Mouse (Mus musculus) testis, postnatal 10 days (tissue): ENCODE data around the gene Cald1.

ENCODE experiments used
- DNase-seq: peaks from one replicate; pipeline ENCODE4 v3.0.0; 2021; ENCODE audit warnings: low spot score

Gene Cald1

DNA sequence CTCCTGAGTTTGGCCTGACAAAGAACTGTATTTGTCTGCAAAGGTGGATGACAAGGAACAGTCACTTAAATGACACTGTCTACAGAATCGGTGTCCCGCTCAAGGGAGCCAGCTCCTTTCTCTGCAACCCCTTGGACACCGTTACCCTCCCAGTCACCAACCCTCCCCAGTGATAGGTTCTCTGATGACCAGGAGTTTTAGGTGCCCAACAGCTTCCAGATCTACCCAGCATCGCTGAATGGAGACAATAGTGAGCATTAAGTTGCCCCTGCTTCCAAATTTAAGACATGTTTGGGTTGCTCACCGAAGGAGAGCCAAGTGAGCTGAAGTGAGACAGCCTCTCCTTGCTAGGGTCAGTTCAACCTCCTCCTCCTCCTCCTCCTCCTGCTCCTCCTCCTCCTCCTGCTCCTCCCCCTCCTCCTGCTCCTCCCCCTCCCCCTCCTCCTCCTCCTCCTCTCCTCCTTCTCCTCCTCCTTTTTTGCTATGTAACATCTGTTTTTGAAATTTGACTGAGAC, 70.5 kb downstream of the Cald1 start:
- no peak for DNase-seq

DNA sequence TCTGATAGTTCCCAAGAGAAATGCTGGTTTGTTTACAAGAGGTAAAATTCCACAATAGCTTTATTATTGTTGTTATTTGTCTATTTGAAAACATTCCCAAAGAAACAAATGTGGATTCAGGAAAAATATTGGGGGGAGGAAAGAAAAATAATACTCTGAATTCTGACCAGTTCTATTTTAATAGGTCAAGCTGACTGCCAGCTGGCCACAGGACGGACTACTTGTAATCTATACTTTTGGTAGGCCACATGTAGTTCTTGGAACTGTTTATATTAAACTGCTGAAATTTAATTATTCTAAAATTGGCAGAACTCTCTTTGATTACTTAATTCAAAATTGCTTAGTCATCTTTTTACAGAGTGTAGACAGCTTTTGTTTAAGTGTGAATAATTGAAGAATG, 73.1 kb downstream of the Cald1 start:
- DNase-seq = no peak

DNA sequence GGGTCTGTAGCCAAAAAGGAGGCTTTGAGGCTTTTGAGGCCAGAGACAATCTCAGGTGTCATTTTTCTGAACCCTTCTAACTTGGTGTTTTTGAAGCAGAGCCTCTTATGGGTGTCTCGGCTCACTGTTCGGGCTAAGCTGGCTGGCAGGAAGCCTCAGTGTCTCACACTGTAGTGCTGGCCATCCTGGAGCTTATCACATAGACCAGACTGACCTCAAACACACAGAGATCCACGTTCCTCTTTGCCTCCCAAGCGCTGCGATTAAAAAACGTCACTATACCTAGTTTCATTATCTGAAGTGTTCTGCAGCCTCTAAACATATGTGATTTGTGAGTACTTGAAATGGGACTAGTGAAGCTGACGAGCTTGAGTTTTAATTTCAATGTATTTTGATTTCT, 76.1 kb downstream of the Cald1 start:
- no peak for DNase-seq

DNA sequence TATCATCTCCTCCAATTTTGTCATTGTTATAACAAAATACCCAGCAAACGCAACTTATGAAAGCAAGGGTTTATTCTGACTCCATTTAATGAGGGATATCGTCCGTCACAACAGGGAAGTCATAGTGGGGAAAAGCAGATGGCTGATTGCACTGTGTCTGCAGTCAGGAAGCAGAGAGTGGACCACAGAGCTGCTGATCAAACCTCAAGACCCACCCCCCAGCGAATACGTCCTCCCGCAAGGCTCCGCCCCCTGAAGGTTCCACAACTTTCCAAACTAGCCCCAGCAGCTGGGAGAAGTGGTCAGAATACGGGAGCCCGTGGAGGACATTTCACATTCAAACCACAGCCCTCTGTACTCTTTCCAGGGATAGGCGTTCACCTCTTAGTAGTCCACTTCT, 76.6 kb downstream of the Cald1 start:
- no peak for DNase-seq

DNA sequence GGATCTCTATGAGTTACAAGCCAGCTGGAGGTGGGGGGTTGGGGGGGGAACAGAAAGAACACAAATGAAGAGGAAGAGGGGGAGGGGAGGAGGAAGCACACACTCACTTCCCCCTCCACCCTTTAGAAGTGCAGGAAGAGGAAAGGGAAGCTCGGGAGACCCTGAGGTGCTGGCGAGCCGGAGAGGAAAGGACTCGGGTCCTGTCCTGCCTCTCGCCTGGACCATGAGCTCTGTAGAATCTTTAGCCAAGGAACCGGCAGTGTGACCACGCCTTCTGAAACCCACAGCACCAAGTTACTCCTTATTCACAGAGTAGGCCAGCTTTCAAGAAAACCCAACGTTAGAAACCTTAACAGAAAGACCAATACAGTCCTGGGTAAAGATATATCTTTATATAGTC, 83.8 kb downstream of the Cald1 start:
- DNase-seq = no peak

DNA sequence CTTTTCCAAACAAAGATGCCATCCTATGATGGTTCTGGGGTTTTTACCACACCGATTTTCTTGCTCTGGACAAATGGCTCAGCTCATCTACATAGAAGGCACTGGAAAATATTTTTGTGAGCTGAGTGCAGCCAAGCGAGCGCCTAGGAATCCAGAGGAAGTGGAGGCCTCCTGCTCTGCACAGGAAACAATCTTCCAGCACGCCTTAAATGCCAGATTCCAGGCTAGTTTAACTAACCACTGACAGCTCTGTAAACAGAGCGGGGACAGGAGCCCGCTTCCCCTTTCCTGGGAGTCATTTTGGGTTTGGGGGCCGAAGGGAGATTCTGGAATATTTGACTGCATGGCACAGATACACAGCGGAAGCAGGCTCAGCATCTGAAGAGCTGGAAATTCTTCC, 86.6 kb downstream of the Cald1 start:
- no peak for DNase-seq

DNA sequence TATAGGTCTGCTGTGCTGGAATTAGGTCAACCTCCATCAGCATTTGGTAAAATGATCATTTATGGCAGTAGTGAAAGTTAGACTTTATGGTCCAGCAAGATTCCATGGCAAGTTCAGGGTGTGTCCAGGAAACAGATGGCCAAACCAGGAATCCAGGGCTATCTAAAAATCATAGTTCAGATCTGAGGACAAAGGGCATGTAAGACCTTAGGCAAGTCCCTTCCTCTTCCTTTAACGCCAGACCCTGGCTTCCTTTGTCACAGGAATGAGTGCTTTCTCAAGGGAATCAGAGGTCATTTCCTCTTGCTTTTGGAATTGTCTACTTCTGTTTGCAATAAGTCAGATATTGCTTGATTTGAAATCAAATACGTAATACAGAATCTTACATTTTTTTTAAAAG, 90.7 kb downstream of the Cald1 start:
- no peak for DNase-seq

DNA sequence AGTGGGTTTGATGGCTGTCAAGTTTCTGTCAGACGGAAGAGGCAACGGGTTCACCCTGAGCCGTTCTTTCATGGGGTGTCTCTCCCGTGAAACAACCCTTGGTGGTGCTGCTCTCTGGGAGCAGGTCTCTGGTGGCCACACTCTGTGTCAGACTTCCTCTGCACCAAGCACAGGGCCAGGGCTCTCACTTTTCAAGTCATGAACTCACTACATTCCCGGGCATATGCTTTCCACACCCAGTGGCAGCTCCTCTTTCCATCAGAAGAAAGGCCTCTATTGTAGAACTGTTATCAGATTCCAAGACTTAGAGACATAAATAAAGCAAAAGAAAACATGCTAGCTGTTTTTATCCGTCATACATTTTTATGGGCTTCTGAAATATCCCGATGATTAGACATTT, 93.1 kb downstream of the Cald1 start:
- DNase-seq = no peak

DNA sequence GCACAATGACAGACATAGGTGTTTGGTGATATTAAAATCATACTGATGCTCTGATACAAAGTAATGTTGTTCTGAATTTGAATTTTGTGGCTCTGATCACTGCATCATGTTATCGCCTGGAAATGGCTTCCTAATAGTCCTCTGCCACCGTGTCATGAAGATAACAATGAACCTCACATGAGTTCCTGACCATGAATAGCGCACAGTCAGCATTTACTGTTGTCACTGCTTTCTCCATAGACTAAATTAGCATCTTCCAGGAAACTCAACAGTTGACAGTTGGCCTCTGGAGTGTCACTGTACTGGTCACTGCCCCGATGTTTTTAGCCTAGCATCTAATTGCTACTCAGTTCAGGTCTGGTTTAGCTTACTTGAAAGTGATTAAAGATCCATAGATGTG, 95.8 kb downstream of the Cald1 start:
- no peak for DNase-seq

DNA sequence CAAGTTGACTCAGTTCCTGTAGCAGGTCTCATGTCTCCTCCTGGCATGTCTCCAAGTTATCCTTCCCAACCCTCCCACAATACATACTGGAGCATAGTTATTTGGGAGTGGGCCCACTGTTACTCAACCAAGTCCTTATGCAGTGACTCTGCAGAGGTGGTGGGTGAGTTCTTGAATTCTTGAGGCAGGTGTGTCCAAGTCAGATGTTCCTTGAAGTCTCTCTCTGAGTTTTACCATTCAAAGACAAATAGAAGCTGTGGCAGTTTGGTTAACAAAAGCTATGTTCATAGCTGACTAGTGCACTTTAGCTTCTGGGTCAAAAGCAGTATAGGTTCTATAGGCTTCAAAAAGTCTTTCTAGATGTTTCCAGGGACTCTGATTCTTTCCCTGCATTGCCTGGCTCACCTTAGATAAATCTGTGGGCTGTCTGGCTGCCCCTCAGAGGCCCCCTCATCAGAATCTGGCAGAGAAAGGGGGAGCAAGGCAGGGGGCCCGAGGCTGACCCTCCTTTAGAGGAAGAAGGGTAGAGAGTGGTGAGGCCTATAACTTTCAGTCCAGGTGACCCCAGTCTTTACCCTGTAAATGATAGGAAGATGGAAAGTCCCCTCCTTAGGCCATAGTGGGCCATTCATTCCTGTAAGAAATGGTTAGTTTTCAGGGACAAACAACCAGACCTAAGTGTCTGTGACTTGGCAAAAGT, 105.3 kb downstream of the Cald1 start:
- no peak for DNase-seq

DNA sequence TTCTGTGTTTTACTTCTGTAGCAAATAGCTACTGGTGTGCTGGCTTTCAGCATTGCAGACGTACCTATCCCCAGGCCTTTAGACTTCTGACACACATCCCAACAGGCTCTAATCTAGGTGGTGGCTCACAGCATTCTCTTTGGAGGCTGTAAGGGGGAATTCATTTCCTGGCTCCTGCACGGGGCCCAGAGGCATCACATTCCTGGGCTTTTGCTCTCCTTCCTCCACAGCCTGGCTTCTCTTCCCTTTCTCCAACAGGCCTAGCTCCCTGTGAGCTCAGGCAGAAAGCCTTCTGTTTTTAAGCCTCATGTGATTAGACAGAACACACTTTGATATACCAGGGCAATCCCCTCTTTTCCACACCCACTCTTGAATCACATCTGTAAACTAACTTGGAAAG, 109.2 kb downstream of the Cald1 start:
- no peak for DNase-seq

DNA sequence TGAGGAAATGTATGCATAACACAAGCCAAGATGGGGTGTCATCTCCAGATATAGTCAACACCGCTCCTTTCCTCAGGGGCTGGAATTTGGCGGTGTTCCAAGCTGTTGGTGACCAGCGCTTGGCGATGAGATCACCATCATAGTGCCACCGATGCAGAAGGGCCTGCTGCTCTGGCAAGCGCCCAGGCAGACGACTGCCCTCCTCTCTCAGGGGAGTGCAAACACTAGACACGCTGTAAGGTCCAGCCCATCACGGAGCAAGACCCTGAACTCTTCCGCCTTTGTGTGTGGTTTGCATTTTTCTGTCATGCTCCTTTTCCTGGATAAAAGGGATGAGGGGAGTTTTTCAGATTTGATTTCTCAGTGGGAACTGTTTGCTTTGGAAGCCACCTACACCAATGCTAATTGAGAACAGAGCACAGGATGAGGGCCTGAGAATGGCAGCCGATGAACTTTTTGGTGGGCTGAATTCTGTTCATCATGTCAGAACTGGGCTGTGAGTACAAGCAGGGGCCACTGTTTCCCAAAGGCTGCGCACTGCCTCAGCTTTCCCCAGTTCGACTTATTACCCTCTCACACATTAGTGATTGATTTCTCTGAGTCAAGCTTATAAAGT, 110.5 kb downstream of the Cald1 start:
- peak; percentile 69 for DNase-seq

DNA sequence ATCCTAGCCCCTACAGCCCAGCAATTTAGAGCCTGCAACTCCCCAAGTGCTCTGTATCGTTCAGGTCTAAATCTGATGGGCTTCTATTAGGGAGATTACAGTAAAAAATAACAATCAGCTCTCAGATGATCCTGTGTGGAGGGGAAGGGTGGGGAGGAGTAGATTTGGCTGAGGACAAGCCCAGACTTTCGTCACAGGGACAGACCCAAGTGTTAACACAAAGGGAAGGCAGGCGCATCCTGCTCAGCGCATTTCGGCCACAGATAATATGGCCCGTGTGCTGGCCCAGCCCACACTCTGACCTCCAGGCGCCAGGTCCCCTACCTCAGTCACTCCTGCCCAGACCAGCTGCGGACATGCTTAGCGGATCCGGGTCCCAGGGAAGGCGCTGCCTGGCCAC, 111.0 kb downstream of the Cald1 start:
- DNase-seq = peak; percentile 50

DNA sequence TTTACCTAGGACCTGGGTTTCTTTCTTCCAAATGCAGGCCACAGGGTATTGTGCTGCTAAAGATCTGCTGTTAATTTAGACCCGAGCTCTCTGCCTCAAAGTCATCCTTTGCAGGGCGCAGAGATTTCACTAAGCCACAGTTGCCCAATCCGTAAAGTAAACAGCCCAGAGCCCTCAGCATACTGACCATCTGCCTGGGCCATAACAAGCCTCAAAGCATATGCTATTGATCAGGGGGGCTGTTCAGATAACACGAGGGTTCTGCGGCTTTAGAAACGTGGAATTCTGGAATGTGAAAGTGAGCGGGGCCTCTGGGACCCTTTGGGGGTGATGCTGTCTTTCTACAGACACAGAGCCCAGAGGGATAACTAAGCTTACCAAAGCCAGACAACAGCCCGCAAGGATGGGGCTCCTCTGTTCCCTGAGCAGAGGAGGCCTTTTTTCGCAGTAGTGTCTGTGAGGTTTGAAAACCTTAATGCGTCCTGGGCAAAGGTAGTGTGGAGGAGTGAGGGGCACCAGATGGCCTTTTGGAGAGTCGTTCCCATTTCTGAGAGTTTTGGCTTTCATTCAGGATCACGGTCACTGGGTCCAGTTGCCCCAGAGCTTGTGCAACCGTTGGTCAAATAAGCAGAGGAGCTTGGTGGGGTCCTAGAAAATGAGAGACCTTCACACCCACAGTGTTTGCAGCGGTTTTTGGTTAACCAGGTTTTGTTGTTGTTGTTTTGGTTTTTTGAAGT, 111.8 kb downstream of the Cald1 start:
- no peak for DNase-seq

DNA sequence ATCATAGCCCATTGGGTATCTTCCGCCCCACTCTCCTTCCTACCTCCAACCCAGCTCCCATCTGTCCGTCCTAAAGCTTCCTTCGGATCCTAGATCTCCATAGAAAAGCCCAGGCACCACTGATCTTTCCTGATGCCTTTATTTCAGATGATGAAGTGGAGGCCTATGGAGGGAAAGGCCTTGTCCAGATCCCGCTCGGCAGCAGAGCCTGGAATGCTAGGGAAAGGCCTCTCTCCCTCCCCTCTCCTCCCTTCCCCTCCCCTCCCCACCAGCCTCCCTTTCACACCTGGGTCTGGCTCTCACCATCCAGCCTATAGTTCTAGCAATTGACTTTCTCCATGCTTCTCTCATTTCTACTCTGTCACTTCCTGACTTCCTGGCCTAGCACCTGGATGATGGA, 112.5 kb downstream of the Cald1 start:
- no peak for DNase-seq

DNA sequence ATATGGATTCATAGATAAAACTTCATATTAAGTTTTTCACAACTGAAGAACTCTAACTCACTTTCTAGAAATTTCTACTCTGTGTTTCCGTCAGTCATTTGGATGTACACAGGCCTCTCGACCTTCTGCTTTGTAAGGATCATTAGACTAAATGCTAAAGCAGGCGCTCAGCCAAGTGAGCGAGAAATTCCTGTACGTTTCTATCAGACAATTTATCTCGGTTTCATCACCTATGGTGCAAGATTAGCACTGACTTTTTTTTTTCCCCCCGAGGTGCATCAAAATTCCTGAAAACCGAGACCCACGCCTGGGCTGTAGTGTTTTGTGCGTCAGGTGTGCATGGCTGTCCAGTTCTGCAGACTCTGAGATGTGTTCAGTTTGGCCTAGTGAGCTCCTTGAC, 113.3 kb downstream of the Cald1 start:
- no peak for DNase-seq

DNA sequence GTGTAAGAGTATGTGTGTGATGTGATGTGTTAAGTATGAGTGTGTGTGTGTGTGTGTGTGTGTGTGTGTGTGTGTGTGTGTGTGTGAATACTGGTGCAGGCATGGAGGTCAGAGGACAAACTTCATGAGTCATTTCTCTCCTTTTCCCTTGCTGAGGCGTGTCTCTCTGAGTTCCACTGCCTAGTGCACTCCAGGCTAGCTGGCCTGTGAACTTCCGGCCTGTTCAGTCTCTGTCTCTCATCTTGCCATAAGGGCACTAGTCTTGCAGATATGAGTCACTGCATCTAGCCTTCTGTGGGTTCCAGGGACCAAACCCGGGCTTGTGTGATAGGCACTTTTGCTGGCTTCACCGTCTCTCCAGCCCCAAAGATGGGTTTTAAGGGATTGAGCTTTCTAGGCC, 114.9 kb downstream of the Cald1 start:
- DNase-seq = no peak

DNA sequence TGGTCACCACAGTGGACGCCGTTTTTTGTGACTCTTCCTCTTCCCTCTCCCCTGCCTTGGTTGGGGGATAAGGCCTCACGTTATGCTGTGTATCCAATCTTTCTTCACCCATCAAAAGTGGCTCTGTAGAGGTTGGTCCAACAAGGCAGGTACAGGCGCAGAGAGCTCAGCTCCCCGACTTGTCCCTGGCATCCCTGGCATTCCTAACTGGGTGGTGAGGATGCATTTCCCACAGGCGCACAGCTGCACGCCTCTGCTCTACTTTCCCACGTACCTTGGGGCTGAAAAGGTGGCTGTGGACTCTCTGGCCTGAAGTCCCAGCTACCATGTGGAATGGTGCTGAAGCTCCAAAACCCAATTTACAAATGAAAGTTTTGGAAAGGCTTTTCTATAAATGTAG, 115.5 kb downstream of the Cald1 start:
- no peak for DNase-seq

DNA sequence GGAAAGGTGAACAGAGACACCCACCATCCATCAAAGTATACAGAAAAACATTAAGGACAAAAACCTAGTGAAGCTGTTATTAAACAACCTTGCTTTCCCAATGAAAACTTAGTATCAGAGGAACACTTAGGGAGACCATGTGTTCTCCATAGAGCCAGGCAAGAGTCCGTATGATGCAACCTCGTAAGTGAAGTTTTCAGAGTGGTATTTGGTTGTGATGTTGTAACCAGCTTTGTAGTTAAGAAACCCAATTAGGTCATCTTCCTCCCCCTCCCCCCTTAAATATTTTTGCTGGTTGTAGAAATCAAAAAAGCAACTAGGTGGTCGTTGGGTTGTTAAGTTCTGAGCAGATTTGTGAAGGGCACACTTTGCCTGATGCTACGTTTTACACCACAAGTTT, 116.3 kb downstream of the Cald1 start:
- DNase-seq = no peak

DNA sequence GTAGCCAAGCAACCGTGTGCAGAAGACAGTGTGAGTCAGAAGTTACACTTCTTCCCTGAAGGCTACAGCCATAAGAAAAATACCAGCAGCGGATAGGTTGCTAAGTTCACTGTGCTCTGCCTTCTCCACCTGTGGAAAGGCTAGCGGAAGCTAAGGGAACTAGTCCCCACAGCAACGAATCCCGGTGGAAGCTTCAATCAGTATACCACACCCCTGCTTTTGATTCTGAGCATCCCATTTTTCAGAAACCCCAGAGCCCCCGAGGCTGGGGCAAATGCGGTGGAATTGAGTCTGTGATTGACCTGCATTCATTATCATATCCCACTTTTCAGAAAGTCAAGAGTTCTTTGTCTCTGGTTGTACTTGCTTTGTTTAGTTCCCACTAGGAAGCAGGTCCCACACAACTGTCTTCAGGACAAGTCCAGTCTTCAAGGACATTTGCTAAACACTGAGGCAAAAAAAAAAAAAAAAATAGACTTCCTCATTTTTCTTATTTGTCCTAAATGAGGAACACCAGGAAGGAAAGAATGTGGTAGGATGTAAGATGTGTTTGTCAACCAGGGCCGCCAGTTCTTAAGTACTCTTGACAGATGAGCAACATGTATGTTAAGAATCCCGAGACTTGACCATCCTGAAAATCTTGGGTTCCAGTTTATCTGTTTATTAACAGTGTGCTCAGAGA, 118.0 kb downstream of the Cald1 start:
- no peak for DNase-seq

DNA sequence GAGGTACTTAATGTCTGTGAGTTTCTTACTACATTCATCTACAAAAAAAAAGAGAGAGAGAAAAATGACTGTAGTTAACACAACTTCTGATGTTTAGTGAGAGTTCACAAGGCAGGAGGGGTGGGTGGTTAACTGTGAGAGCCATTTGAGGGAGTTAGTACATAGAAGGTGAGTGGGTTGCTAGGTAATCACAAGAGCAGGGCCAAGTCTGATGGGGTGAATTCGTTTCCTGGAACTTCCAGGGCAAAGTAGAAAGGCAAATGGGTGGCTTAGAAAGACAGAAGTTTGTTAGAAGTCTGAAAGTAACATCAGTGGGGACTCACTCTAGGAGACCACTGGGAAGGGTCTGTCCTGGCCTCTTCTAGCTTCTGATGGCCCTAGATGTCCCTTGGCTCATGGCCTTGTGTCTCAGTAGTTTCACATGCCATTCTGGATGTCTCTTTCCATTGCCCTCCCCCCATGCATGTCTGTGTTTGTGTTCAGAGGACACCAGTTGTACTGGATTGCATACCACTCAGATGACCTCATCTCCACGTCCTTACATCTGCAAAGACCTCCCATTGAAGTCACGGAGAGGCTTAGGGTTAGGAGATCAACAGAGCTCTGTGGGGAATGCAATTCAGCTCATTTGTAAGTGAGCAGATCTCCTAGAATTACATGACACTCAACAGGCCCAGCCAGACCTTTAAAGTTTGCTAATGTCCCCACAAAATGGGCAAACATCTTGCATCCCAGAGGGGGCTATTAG, 118.8 kb downstream of the Cald1 start:
- DNase-seq = no peak

DNA sequence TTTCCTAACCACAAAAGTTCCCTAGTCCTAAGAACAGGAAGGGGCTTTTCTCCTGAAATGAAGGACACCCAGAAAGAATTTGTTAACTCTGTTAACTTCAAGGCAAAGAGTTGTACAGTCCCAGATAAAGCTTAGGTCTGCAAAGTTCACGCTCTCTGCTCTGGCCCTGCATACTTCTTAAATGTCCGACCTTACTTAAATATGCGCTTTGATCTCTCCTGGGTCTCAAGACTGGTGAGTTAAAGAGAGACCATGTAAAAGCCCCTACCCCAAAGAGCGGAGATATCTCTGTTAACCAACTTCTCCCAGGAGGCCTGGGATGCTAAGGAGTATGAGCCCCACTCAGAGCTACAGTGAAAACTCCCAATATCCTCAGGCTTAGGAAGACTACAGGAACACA, 119.4 kb downstream of the Cald1 start:
- no peak for DNase-seq
